Mouse (Mus musculus) limb, embryonic 12.5 days (tissue): ENCODE measurements around the gene Cnot2. TPM values are rescaled to one million over a fixed set of nuclear protein-coding genes. Genes with fewer than 3 reads are reported as not detected.

Experiments used
- ATAC-seq: fragments of 200-750 bp; cut with Nextera tagmentation; 2 replicates; pipeline ENCODE4 v1.8.0; 2017; ENCODE audit warnings: low read depth, moderate TSS enrichment; ENCODE audit not compliant: insufficient number of reproducible peaks, insufficient read depth, low FRiP score, low TSS enrichment
- H3K27ac ChIP-seq: fragments of 300-500 bp; sonication (generic); 2 replicates; pipeline ENCODE4 v1.5.1; 2016; ENCODE audit warnings: mild to moderate bottlenecking, moderate library complexity
- H3K27me3 ChIP-seq: fragments of 300-500 bp; sonication (generic); 2 replicates; pipeline ENCODE4 v1.6.1; 2016; ENCODE audit warnings: mild to moderate bottlenecking, moderate library complexity
- H3K36me3 ChIP-seq: fragments of 300-500 bp; sonication (generic); 2 replicates; pipeline ENCODE4 v1.6.1; 2016; ENCODE audit warnings: mild to moderate bottlenecking, moderate library complexity
- H3K4me1 ChIP-seq: fragments of 300-500 bp; sonication (generic); replicated peaks from 2 replicates; pipeline ENCODE4 v1.6.1; 2016
- H3K4me2 ChIP-seq: fragments of 300-500 bp; sonication (generic); 2 replicates; pipeline ENCODE4 v1.6.1; 2016; ENCODE audit warnings: mild to moderate bottlenecking, moderate library complexity
- H3K4me3 ChIP-seq: fragments of 300-500 bp; sonication (generic); replicated peaks from 2 replicates; pipeline ENCODE4 v1.5.1; 2016; ENCODE audit warnings: mild to moderate bottlenecking
- H3K9ac ChIP-seq: fragments of 300-500 bp; sonication (generic); replicated peaks from 2 replicates; pipeline ENCODE4 v1.6.1; 2016; ENCODE audit warnings: mild to moderate bottlenecking, moderate library complexity
- H3K9me3 ChIP-seq: fragments of 300-500 bp; sonication (generic); 2 replicates; pipeline ENCODE4 v1.6.1; 2016; ENCODE audit warnings: mild to moderate bottlenecking, moderate library complexity
- WGBS: fragments of 180-500 bp; shearing (Covaris S2); methylation state at CpG from one replicate; pipeline ENCODE4 v1.1.7; 2016; 5-methylcytosine and 5-hydroxymethylcytosine counted together
- microRNA-seq: library from miRNA; unstranded; fragments of <30 nt; microRNA quantifications from one replicate; pipeline ENCODE4, GENCODE M21; 2017
- polyA plus RNA-seq: library from polyadenylated mRNA; unstranded; fragments of >200 nt; fragmentation: Nextera tagmentation; extraction: Ambion mirVana; gene quantifications from 2 replicates; pipeline ENCODE4 v1.2.1, GENCODE M21; 2016

Cnot2 gene
- polyA plus RNA-seq, 1 experiment from 2014 or later = 150 TPM

DNA sequence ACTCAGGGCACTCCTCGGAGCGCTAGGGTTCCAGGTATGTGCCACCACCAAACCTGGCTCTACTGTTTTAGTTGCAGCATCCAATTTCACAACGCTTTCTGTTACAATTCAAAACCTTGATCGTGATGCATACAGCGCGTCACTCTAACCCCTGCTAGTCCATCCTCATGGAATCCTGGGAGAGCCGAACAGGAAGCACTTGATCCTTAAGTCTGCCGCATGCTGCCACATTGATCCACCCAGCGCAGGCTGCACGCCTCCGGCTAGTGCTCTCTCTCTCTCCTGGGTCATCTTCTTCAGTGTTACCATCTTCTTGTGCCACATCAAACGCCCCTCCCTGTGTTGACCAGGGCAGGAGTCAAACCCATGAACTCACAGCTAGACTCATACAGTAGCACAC, 133.1 kb downstream of the Cnot2 start:
- H3K4me3 ChIP-seq = no peak overlapping the region
- no peak overlapping the region for H3K27ac ChIP-seq
- H3K4me1 ChIP-seq = peaks cover 16% of the 10 kb centered on the region
- peaks cover 4% of the 10 kb centered on the region; the same call in 1 of the 2 replicates for H3K9me3 ChIP-seq
- H3K4me2 ChIP-seq = no peak overlapping the region
- no peak for ATAC-seq
- WGBS = 95% methylated on average over 12 of the region's 12 CpGs
- H3K27me3 ChIP-seq = no peaks in the 10 kb centered on the region
- H3K9ac ChIP-seq = no peak overlapping the region
- peaks cover 34% of the 10 kb centered on the region for H3K36me3 ChIP-seq

- Histone ChIP-seq H3K4me2 (no peak overlapping the region), H3K4me3 (no peak overlapping the region), H3K9ac (no peak overlapping the region), H3K27me3 (no peaks in the 10 kb centered on the region), H3K9me3 (no peaks in the 10 kb centered on the region), H3K27ac (0 out of 2 replicates have a peak overlapping the region, but pooled peaks have one; percentile 37), H3K36me3 (peaks cover 38% of the 10 kb centered on the region), H3K4me1 (peaks cover 17% of the 10 kb centered on the region)
- 52% methylated on average over 9 of the region's 9 CpGs for WGBS
- ATAC-seq = no peak
These were observed 134.1 kb downstream of the Cnot2 start for GRCm38 (mm10) chr10:116447176-116447575.

DNA sequence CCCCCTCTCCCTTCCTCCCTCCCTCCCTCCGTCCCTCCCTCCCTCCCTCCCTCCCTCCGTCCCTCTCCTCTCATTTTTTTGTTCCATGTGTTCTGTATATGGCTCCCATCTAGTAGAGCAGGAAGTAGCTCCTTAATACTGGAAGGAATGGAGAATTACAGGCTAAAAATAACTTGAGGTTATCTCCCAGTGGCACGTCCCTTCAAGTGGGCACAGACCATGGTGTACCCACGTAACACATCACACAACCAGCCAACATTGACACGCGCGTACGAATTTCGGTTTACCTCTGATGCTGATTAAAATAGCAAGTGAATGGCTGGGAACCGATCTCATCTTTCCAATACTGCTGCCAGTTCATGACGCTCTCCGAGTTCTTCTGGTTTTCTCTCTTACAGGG, 135.3 kb downstream of the Cnot2 start:
- Histone ChIP-seq H3K4me1 (peaks cover 25% of the 10 kb centered on the region), H3K9me3 (no peaks in the 10 kb centered on the region), H3K27me3 (no peaks in the 10 kb centered on the region), H3K36me3 (peaks cover 36% of the 10 kb centered on the region), H3K4me3 (no peak overlapping the region), H3K27ac (no peak overlapping the region), H3K4me2 (no peak overlapping the region), H3K9ac (no peak overlapping the region)
- 95% methylated on average over 10 of the region's 12 CpGs for WGBS
- ATAC-seq = no peak

GRCm38 (mm10) chr10:116444826-116445225, 136.5 kb downstream of the Cnot2 start:
- H3K27me3 ChIP-seq = no peaks in the 10 kb centered on the region

DNA sequence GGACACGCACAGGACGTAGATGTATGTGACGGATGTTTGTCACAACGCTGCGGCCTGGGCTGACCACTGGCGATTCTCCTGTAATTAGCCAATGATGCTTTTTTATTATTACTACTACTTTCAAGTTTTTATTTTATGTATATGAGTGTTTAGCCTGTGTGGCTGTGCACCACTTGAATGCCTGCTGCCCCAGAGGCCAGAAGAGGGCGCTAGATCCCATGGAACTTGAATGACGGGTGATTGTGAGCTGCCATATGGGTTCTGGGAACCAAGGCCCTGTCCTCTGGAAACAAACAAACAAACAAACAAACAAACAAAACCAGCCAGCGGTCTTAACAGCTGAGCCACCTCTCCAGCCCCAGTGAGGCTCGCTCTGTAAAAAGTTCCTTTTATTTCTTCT, 136.9 kb downstream of the Cnot2 start:
- ATAC-seq = no peak

More at GRCm38 (mm10) chr10:116444826-116445225, 136.5 kb downstream of the Cnot2 start:
- no peaks in the 10 kb centered on the region for H3K9me3 ChIP-seq
- no peak overlapping the region for H3K9ac ChIP-seq
- H3K4me1 ChIP-seq = peaks cover 20% of the 10 kb centered on the region
- 93% methylated on average over 8 of the region's 8 CpGs for WGBS
- no peak overlapping the region for H3K27ac ChIP-seq
- peaks cover 34% of the 10 kb centered on the region for H3K36me3 ChIP-seq
- ATAC-seq = no peak
- no peak overlapping the region for H3K4me3 ChIP-seq
- H3K4me2 ChIP-seq = no peak overlapping the region

GRCm38 (mm10) chr10:116440946-116441345, 140.4 kb downstream of the Cnot2 start:
- H3K4me2 ChIP-seq = no peak overlapping the region
- peaks cover 15% of the 10 kb centered on the region for H3K9me3 ChIP-seq
- H3K36me3 ChIP-seq = peaks cover 46% of the 10 kb centered on the region
- no peak overlapping the region for H3K4me3 ChIP-seq
- WGBS = 96% methylated on average over 7 of the region's 7 CpGs
- no peak for ATAC-seq
- peaks cover 15% of the 10 kb centered on the region for H3K4me1 ChIP-seq
- no peak overlapping the region for H3K9ac ChIP-seq
- no peaks in the 10 kb centered on the region for H3K27me3 ChIP-seq
- H3K27ac ChIP-seq = no peak overlapping the region

More for the DNA sequence above, 136.9 kb downstream of the Cnot2 start:
- Histone ChIP-seq H3K9me3 (peaks cover 3% of the 10 kb centered on the region; the same call in 1 of the 2 replicates), H3K4me3 (no peak overlapping the region), H3K36me3 (peaks cover 35% of the 10 kb centered on the region), H3K4me1 (peaks cover 20% of the 10 kb centered on the region), H3K9ac (no peak overlapping the region), H3K4me2 (no peak overlapping the region), H3K27ac (no peak overlapping the region), H3K27me3 (no peaks in the 10 kb centered on the region)
- 92% methylated on average over 10 of the region's 10 CpGs for WGBS

- Histone ChIP-seq H3K36me3 (peaks cover 40% of the 10 kb centered on the region), H3K4me1 (peaks cover 16% of the 10 kb centered on the region), H3K4me2 (no peak overlapping the region), H3K27ac (no peak overlapping the region), H3K9me3 (peaks cover 15% of the 10 kb centered on the region), H3K9ac (no peak overlapping the region), H3K4me3 (no peak overlapping the region), H3K27me3 (no peaks in the 10 kb centered on the region)
- ATAC-seq = no peak
- 91% methylated on average over 10 of the region's 10 CpGs for WGBS
These were observed 141.2 kb downstream of the Cnot2 start for GRCm38 (mm10) chr10:116440088-116440487.

- Histone ChIP-seq H3K36me3 (peaks cover 16% of the 10 kb centered on the region), H3K4me1 (peaks cover 12% of the 10 kb centered on the region), H3K4me2 (no peak overlapping the region), H3K27ac (no peak overlapping the region), H3K4me3 (no peak overlapping the region), H3K9me3 (peaks cover 15% of the 10 kb centered on the region), H3K9ac (no peak overlapping the region), H3K27me3 (no peaks in the 10 kb centered on the region)
- ATAC-seq = no peak
- WGBS = 90% methylated on average over 12 of the region's 12 CpGs
These were observed 145.9 kb downstream of the Cnot2 start for GRCm38 (mm10) chr10:116435455-116435854.

Small RNAs within 50 kb of the gene (microRNA-seq; reads per million reads assigned to microRNA genes)
- not detected for gene Gm25190

Other genes starting within 250 kb of the Cnot2 start
- gene Kcnmb4, start 107.6 kb downstream of the Cnot2 start, polyA plus RNA-seq = 35.5 and 38.7 TPM in 2 replicates